ENCODE assay signal across 15 mouse cellular contexts in genomic region chr9:16485173-16485572, GRCm38 (mm10). TPM values are rescaled to one million over a fixed set of nuclear protein-coding genes. Genes with fewer than 3 reads are reported as not detected.
DNase-seq lines count a peak whose midpoint lies in the region; ATAC-seq lines count a peak whose summit lies in the region.
"Had no signal": no experiment of that assay in that cellular context is flagged by ENCODE, and none has a peak within 500 bp of the region (broad histone marks: within the 10 kb centered on the region; RNA-seq: fewer than 3 reads in every experiment).

No protein-coding gene starts in this region.

- H3K4me3 ChIP-seq in forebrain, embryonic 11.5 days (ENCODE audit: low read depth, low read length) = no peak overlapping the region
- no peak overlapping the region for H3K4me3 ChIP-seq in hindbrain, embryonic 11.5 days (ENCODE audit: low read depth, low read length)
- H3K4me3 ChIP-seq in midbrain, embryonic 13.5 days (replicated peaks) = no peak overlapping the region
- H3K4me3 ChIP-seq: heart, embryonic 10.5 days; kidney, embryonic 15.5 days; stomach, embryonic 15.5 days had no signal

- no peaks in the 10 kb centered on the region for H3K9me3 ChIP-seq in forebrain, embryonic 11.5 days (ENCODE audit: control insufficient read depth, low read length)
- H3K9me3 ChIP-seq in hindbrain, embryonic 11.5 days (ENCODE audit: control insufficient read depth, low read length) = no peaks in the 10 kb centered on the region
- no peaks in the 10 kb centered on the region for H3K9me3 ChIP-seq in midbrain, embryonic 13.5 days
- H3K9me3 ChIP-seq: heart, embryonic 10.5 days; kidney, embryonic 15.5 days; stomach, embryonic 15.5 days had no signal

- H3K4me2 ChIP-seq in forebrain, embryonic 11.5 days (ENCODE audit: low read depth, low read length, severe bottlenecking) = peak overlapping the region; percentile 15; the same call in 1 of the 2 replicates
- no peak overlapping the region for H3K4me2 ChIP-seq in hindbrain, embryonic 11.5 days (replicated peaks; ENCODE audit: low read depth, low read length)
- peak overlapping the region; percentile 32 for H3K4me2 ChIP-seq in midbrain, embryonic 13.5 days (replicated peaks)
- H3K4me2 ChIP-seq: kidney, embryonic 15.5 days; stomach, embryonic 15.5 days had no signal

- ATAC-seq in forebrain, embryonic 11.5 days (replicated peaks; ENCODE audit: low FRiP score) = peak; percentile 65
- ATAC-seq in hindbrain, embryonic 11.5 days (ENCODE audit: low FRiP score) = peak; percentile 83
- ATAC-seq in midbrain, embryonic 13.5 days = peak; percentile 71

- WGBS in forebrain, embryonic 11.5 days = 24% methylated on average over 4 of the region's 4 CpGs
- WGBS in hindbrain, embryonic 11.5 days = 17% methylated on average over 4 of the region's 4 CpGs
- 12% methylated on average over 4 of the region's 4 CpGs for WGBS in midbrain, embryonic 13.5 days

- H3K36me3 ChIP-seq in forebrain, embryonic 11.5 days (ENCODE audit: control insufficient read depth, insufficient read depth, low read length) = no peaks in the 10 kb centered on the region
- H3K36me3 ChIP-seq in hindbrain, embryonic 11.5 days (ENCODE audit: control insufficient read depth, insufficient read depth, low read length) = no peaks in the 10 kb centered on the region
- no peaks in the 10 kb centered on the region for H3K36me3 ChIP-seq in midbrain, embryonic 13.5 days
- H3K36me3 ChIP-seq: heart, embryonic 10.5 days; kidney, embryonic 15.5 days; stomach, embryonic 15.5 days had no signal

- no peak overlapping the region for H3K27ac ChIP-seq in forebrain, embryonic 11.5 days (ENCODE audit: low read depth, low read length)
- H3K27ac ChIP-seq in hindbrain, embryonic 11.5 days (ENCODE audit: low read depth, low read length) = peak overlapping the region; percentile 31
- H3K27ac ChIP-seq in midbrain, embryonic 13.5 days = peak overlapping the region; percentile 64
- H3K27ac ChIP-seq: heart, embryonic 10.5 days; kidney, embryonic 15.5 days; stomach, embryonic 15.5 days had no signal

- peaks cover 5% of the 10 kb centered on the region; the same call in 1 of the 2 replicates for H3K4me1 ChIP-seq in forebrain, embryonic 11.5 days (replicated peaks; ENCODE audit: control insufficient read depth, insufficient read depth, low read length)
- H3K4me1 ChIP-seq in hindbrain, embryonic 11.5 days (replicated peaks; ENCODE audit: control insufficient read depth, insufficient read depth, low read length) = 0 out of 2 replicates have a peak, but pooled peaks cover 2% of the 10 kb centered on the region
- H3K4me1 ChIP-seq in midbrain, embryonic 13.5 days (replicated peaks) = peaks cover 51% of the 10 kb centered on the region
- H3K4me1 ChIP-seq: heart, embryonic 10.5 days; kidney, embryonic 15.5 days; stomach, embryonic 15.5 days had no signal

- no peaks in the 10 kb centered on the region for H3K27me3 ChIP-seq in forebrain, embryonic 11.5 days (ENCODE audit: control insufficient read depth, insufficient read depth, low read length)
- no peaks in the 10 kb centered on the region for H3K27me3 ChIP-seq in hindbrain, embryonic 11.5 days (ENCODE audit: control insufficient read depth, insufficient read depth, low read length)
- no peaks in the 10 kb centered on the region for H3K27me3 ChIP-seq in midbrain, embryonic 13.5 days
- H3K27me3 ChIP-seq: kidney, embryonic 15.5 days; stomach, embryonic 15.5 days had no signal

- DNase-seq in Muller cell, postnatal 12 days (ENCODE audit: inconsistent ontology term) = peak; percentile 17
- no peak for DNase-seq in forebrain, embryonic 11.5 days (ENCODE audit: low spot score)
- DNase-seq in hindbrain, embryonic 11.5 days (ENCODE audit: low spot score) = no peak
- no peak for DNase-seq in heart, adult 8-10 months (ENCODE audit: low spot score)
- DNase-seq in cerebellum, adult 9-10 months = no peak
- no peak for DNase-seq in layer of hippocampus, adult 9-11 months
- DNase-seq: gastrocnemius, postnatal 10 days; heart, postnatal 14 days; liver; lung, postnatal 4 days had no signal

- no peak overlapping the region for H3K9ac ChIP-seq in forebrain, embryonic 11.5 days (ENCODE audit: low read length)
- no peak overlapping the region for H3K9ac ChIP-seq in hindbrain, embryonic 11.5 days (ENCODE audit: low read depth, low read length)
- 0 out of 2 replicates have a peak overlapping the region, but pooled peaks have one; percentile 6 for H3K9ac ChIP-seq in midbrain, embryonic 13.5 days (replicated peaks)
- H3K9ac ChIP-seq: kidney, embryonic 15.5 days; stomach, embryonic 15.5 days had no signal

RNA-seq across cellular contexts. Expression of gene Fat3, which starts 15.9 kb away (rescaled TPM):
- polyA plus RNA-seq in forebrain, embryonic 11.5 days (2014; fragmentation: Nextera tagmentation; extraction: Ambion mirVana) = 11.9 and 12.4 TPM in 2 replicates
- 12.7 and 15.5 TPM in 2 replicates for polyA plus RNA-seq in hindbrain, embryonic 11.5 days (2014; fragmentation: Nextera tagmentation; extraction: Ambion mirVana)
- 15.2 and 15.4 TPM in 2 replicates for polyA plus RNA-seq in midbrain, embryonic 13.5 days (2015; fragmentation: Nextera tagmentation; extraction: Ambion mirVana)
- total RNA-seq in heart, adult 8-10 months (2022) = under 1 TPM; 0.28 to 0.49 (median 0.48) TPM
- total RNA-seq: monocyte, adult 5-6 weeks had no signal
